Mouse (Mus musculus): ENCODE results near the gene Wwc2. TPM values are rescaled to one million over a fixed set of nuclear protein-coding genes. Genes with fewer than 3 reads are reported as not detected.

Gene Wwc2
- polyA plus RNA-seq, 1 experiment from 2014 or later: 11.7 TPM

DNA sequence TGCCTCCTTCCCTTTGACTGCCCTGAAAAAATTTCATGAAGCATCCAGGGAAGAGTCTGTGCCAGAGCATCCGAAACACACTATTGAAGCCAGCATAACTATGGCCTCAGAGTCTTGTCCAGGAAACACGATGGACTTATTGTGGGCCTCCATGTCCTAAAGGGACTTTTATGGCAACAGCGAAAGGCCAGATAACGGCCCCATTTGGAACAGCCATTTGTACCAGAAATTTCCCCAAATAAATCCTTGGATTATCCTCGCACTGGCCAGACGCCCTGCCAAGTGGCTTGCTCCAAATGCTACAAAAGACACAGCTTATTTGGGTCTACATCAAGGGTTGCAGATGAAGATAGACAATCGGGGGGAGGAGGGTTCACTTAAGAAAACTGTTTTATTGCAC, 206.3 kb downstream of the Wwc2 start:
- no peak overlapping the region for H3K4me2 ChIP-seq
- no peak for ATAC-seq (replicated peaks; ENCODE audit: insufficient number of reproducible peaks, insufficient read depth, low FRiP score, low read depth)
- no peak overlapping the region for H3K27ac ChIP-seq
- H3K27me3 ChIP-seq: no peaks in the 10 kb centered on the region
- 82% methylated on average over 7 of the region's 7 CpGs for WGBS
- no peaks in the 10 kb centered on the region for H3K9me3 ChIP-seq (replicated peaks)
- no peak overlapping the region for H3K4me3 ChIP-seq
- H3K4me1 ChIP-seq (replicated peaks): peaks cover 8% of the 10 kb centered on the region; the same call in 1 of the 2 replicates
- H3K9ac ChIP-seq: no peak overlapping the region
- no peaks in the 10 kb centered on the region for H3K36me3 ChIP-seq

DNA sequence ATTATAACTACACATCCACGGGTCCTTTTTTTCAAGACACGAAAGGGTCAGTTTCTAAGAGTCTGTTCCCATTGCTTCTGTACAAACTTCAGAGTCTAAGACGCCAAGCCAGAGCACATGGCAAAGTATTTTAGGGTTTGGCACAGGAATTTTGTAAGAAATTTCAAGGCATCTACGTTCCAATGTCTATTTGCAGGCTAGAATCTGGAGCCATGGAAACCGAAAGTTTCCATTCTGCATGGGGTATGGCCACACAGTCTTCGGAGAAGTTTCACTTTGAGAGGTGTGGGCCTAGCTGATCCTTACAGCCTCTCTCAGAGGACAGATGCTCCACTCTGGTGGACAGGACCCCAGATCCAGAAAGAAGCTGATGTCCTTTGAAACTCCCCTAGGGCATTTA, 206.8 kb downstream of the Wwc2 start:
- H3K9ac ChIP-seq: no peak overlapping the region
- no peak for ATAC-seq (replicated peaks; ENCODE audit: insufficient number of reproducible peaks, insufficient read depth, low FRiP score, low read depth)
- H3K36me3 ChIP-seq: no peaks in the 10 kb centered on the region
- H3K27ac ChIP-seq: no peak overlapping the region
- H3K27me3 ChIP-seq: no peaks in the 10 kb centered on the region
- H3K9me3 ChIP-seq (replicated peaks): no peaks in the 10 kb centered on the region
- H3K4me1 ChIP-seq (replicated peaks): peaks cover 8% of the 10 kb centered on the region; the same call in 1 of the 2 replicates
- no peak overlapping the region for H3K4me3 ChIP-seq
- WGBS: 86% methylated on average over 6 of the region's 6 CpGs
- no peak overlapping the region for H3K4me2 ChIP-seq

DNA sequence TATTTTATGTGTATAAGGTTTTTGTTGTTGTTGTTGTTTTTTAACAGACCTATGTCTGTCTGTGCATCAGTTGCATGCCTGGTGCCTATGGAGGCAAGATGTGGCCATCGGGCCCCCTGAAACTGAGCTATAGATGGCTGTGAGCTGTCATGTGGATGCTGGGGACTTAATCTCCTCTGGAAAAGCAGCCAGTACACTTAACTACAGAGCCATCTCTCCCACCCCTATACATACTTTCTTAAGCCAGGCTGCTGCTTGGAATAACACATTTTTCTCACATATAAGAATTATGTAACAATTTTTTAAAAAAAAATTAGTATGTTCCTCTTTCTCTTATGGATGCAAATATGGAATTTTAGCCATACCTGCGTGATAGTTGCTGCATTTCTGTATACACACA, 207.2 kb downstream of the Wwc2 start:
- Histone ChIP-seq H3K9ac (no peak overlapping the region), H3K4me1 (replicated peaks) (peaks cover 8% of the 10 kb centered on the region; the same call in 1 of the 2 replicates), H3K27ac (no peak overlapping the region), H3K4me2 (no peak overlapping the region), H3K4me3 (no peak overlapping the region), H3K36me3 (no peaks in the 10 kb centered on the region), H3K27me3 (no peaks in the 10 kb centered on the region), H3K9me3 (replicated peaks) (no peaks in the 10 kb centered on the region)
- ATAC-seq (replicated peaks; ENCODE audit: insufficient number of reproducible peaks, insufficient read depth, low FRiP score, low read depth): no peak
- WGBS: 79% methylated on average over 2 of the region's 2 CpGs

DNA sequence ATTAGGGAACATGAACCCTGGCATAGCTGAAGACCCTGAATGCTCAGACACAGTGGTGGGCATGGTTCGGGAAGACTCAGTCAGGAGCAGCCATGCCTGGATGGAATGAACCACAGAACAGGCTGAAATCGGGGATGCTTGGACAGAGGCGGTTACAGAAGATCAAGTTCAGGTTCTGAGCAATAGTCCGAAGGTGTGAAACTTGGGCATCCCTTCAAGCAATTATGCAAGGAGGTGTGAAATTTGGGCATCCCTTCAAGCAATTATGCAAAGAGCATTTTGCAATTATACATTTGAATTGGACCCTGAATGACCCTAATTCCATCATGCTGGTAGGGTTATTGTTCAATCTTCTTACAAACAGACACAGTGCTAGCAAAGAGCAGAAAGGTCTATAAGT, 208.8 kb downstream of the Wwc2 start:
- Histone ChIP-seq H3K9ac (no peak overlapping the region), H3K36me3 (no peaks in the 10 kb centered on the region), H3K4me1 (replicated peaks) (no peaks in the 10 kb centered on the region), H3K9me3 (replicated peaks) (no peaks in the 10 kb centered on the region), H3K4me2 (no peak overlapping the region), H3K27ac (no peak overlapping the region), H3K27me3 (no peaks in the 10 kb centered on the region), H3K4me3 (no peak overlapping the region)
- WGBS: 80% methylated on average over 4 of the region's 4 CpGs
- no peak for ATAC-seq (replicated peaks; ENCODE audit: insufficient number of reproducible peaks, insufficient read depth, low FRiP score, low read depth)

DNA sequence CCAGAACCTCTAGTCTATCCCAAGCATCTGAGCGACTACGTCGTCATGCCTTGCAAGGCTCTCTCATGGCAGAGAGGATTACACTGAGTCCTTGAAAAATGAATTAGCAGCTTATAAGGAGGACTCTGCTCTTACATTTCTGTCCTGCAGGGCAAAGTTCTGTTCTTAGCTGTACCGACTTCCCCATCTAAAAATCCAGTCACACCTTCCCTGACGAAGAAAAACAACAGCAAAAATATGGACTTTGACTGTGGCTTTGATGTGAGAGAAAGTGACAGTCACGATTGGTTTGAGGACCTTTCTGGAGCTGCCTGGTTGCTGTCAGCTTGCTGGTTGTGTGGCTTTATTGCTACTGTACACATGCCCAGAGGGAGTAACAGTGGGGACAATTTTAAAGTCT, 211.1 kb downstream of the Wwc2 start:
- Histone ChIP-seq H3K4me3 (no peak overlapping the region), H3K27me3 (no peaks in the 10 kb centered on the region), H3K9me3 (replicated peaks) (no peaks in the 10 kb centered on the region), H3K36me3 (no peaks in the 10 kb centered on the region), H3K4me1 (replicated peaks) (no peaks in the 10 kb centered on the region), H3K27ac (no peak overlapping the region), H3K9ac (no peak overlapping the region), H3K4me2 (no peak overlapping the region)
- ATAC-seq (replicated peaks; ENCODE audit: insufficient number of reproducible peaks, insufficient read depth, low FRiP score, low read depth): no peak
- 74% methylated on average over 6 of the region's 6 CpGs for WGBS

DNA sequence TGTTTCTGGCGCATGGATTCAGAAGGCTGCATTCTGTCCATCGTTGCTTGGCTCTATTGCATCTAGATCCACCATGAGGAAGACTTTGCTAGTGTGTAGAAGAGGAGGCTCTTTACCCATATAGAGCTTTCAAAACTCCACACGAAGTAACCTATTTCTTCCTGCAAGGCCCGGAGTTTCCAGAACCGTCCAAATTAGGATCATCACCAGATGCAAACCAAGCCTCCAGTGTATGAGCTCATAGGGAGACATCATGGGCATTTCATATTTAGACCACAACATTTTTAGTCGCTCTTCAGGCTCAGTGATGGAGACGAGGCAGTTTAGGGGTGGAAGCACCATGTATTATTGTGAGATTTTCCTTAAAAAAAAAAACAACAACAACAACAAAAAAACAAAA, 213.3 kb downstream of the Wwc2 start:
- Histone ChIP-seq H3K4me1 (replicated peaks) (no peaks in the 10 kb centered on the region), H3K27ac (no peak overlapping the region), H3K27me3 (no peaks in the 10 kb centered on the region), H3K36me3 (no peaks in the 10 kb centered on the region), H3K4me2 (no peak overlapping the region), H3K4me3 (no peak overlapping the region), H3K9ac (no peak overlapping the region), H3K9me3 (replicated peaks) (no peaks in the 10 kb centered on the region)
- no peak for ATAC-seq (replicated peaks; ENCODE audit: insufficient number of reproducible peaks, insufficient read depth, low FRiP score, low read depth)
- 85% methylated on average over 7 of the region's 7 CpGs for WGBS

Other genes starting within 250 kb of the Wwc2 start
- gene Cldn24, start 168.8 kb downstream of the Wwc2 start, polyA plus RNA-seq (2015; fragmentation: Nextera tagmentation; extraction: Ambion mirVana): not detected in 2 replicates
- gene Cldn22, start 166.4 kb downstream of the Wwc2 start, polyA plus RNA-seq (2015; fragmentation: Nextera tagmentation; extraction: Ambion mirVana): not detected in 2 replicates
- 21.0 and 26.2 TPM in 2 replicates for gene Dctd, start 108.2 kb upstream of the Wwc2 start, polyA plus RNA-seq (2015; fragmentation: Nextera tagmentation; extraction: Ambion mirVana)